Mouse (Mus musculus): Measurements from ENCODE around the gene Triml1. TPM values are rescaled to one million over a fixed set of nuclear protein-coding genes. Genes with fewer than 3 reads are reported as not detected.
A peak's percentile ranks its signal among the peaks of the same experiment; 100 is the strongest.

Triml1 gene
- not detected for total RNA-seq (2021)
- long read RNA-seq, experiment 1: 0 reads
- long read RNA-seq, experiment 2: 0 reads

DNA sequence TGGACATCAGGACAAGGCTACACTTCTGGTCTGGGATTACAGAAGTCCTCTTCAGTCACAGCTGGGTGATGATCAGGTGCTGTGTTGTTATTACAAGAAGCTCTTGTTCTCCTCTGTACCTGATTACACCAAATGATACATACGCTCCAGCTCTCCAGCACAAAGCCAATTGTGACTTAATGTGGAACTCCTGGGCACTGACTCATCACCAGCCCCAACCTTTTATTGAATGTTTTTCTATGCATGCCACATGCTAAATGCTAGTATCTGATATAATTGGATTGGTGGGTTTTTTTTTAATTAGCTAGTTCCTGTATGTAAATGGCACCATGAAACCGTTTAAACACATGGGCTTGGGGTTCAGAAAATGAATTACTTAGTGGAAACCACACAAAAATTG lies at the start of gene Triml1:
TSS of gene Triml1 (minus strand) at position 101 of the 400 bp plus-strand sequence.
- intact Hi-C loops (cut with DNase I): no loop called here
- TF ChIP-seq CTCF (IDR thresholded peaks at IDR 0.05): no peak
- Histone ChIP-seq H3K27ac (no peak within 1 kb of the TSS), H3K4me3 (no peak within 1 kb of the TSS)
- no peak for DNase-seq (ENCODE audit: extremely low spot score in 1 of 2, low spot score in 2 of 2)

DNA sequence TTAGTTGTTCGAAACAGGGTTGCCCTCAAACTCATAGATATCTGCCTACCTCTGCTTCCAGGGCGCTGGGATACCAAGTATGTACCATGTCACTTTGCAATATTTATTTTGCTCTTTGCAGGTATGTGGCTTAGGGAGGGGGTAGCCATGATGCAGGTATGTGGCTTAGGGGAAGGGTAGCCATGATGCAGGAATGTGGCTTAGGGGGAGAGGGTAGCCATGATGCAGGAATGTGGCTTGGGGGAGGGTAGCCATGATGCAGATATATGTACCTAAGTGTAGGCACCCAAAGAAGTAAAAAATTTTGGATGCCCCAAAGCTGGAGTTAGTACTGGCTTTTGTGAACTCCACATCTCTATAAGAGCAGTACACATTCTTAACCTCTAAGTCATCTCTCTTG lies 41.0 kb upstream of the Triml1 start:
- H3K4me3 ChIP-seq: no peak overlapping the region
- intact Hi-C loops (cut with DNase I): no loop called here
- TF ChIP-seq CTCF (IDR thresholded peaks at IDR 0.05): no peak
- no peak for DNase-seq (ENCODE audit: extremely low spot score in 1 of 2, low spot score in 2 of 2)
- H3K27ac ChIP-seq: no peak overlapping the region

DNA sequence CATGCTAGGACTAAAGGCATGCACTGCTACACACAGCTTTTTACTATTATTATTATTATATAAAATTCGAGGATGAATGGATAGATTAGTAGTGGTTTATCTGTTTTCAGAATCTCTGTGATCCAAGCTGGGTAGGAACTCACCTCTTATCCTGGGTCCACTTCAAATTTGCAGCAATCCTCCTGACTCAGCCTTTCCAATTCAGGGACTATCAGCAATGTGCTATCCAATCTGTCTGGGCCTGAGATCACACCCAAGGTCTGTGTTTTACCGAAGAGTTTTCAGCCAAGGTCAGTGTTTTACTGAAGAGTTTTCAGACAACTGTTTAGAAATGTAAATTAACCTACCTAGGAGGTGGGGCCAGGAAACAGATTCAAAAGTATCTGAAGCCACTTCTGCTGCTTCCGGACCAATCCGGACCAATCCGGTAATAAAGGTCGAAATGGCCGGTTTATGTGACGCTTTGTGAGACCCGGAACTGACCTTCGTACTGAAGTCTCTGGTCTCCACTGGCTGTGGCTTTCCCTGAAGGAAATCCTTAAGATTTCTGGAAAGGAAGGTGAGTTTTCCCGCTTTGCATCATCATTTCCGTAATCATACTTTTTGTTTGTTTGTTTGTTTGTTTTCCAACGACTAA lies 38.9 kb upstream of the Triml1 start, which contains the start of gene Triml2:
TSS of gene Triml2 (plus strand) at position 488 of the 637 bp plus-strand sequence.
- H3K4me3 ChIP-seq: no peak within 1 kb of the TSS
- TF ChIP-seq CTCF (IDR thresholded peaks at IDR 0.05): no peak
- no peak for DNase-seq (ENCODE audit: extremely low spot score in 1 of 2, low spot score in 2 of 2)
- no peak within 1 kb of the TSS for H3K27ac ChIP-seq
- intact Hi-C loops (cut with DNase I): no loop called here

DNA sequence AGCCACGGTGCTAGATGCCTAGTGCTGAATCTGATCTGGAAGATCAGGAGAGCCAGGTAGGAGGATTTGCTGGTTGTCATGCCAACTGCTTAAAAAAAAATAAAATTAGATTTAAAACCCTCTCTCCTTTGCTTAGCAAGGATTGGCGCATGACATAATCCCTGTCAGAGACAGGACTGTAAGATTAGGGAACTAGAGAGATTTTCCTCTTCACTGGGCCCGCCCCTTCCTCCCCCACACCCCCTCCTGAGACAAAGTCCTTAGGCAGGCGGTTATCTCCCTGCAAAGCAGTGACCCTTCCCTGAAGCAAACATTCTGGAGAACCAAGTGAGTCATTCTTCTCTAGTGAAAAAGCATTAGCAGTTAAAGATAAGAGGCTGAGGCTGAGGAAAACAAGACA lies 37.9 kb upstream of the Triml1 start:
- TF ChIP-seq CTCF (IDR thresholded peaks at IDR 0.05): no peak
- Histone ChIP-seq H3K4me3 (no peak overlapping the region), H3K27ac (no peak overlapping the region)
- intact Hi-C loops (cut with DNase I): no loop called here
- no peak for DNase-seq (ENCODE audit: extremely low spot score in 1 of 2, low spot score in 2 of 2)

DNA sequence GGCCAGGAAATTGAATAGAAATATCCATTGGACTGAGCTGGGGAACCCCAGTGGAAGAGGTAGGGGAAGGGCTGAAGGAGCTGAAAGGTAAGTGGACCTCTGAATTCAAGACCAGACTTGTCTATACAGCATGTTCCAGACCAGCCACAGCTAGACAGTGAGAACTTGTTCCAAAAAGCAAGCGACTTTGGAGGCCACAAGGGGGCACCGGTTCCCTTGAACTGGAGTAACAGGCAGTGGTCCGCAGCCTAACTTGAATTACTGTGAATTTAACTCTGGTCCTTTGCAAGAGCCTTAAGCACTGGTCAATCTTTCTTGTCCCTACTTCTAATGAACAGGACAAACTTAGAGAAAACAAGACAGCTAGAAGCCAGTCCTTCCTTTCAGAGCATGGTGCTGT lies 37.0 kb upstream of the Triml1 start:
- peak; percentile 30 for TF ChIP-seq CTCF (IDR thresholded peaks at IDR 0.05)
- DNase-seq (ENCODE audit: extremely low spot score in 1 of 2, low spot score in 2 of 2): no peak
- Histone ChIP-seq H3K27ac (no peak overlapping the region), H3K4me3 (no peak overlapping the region)
- intact Hi-C loops (cut with DNase I): no loop called here

DNA sequence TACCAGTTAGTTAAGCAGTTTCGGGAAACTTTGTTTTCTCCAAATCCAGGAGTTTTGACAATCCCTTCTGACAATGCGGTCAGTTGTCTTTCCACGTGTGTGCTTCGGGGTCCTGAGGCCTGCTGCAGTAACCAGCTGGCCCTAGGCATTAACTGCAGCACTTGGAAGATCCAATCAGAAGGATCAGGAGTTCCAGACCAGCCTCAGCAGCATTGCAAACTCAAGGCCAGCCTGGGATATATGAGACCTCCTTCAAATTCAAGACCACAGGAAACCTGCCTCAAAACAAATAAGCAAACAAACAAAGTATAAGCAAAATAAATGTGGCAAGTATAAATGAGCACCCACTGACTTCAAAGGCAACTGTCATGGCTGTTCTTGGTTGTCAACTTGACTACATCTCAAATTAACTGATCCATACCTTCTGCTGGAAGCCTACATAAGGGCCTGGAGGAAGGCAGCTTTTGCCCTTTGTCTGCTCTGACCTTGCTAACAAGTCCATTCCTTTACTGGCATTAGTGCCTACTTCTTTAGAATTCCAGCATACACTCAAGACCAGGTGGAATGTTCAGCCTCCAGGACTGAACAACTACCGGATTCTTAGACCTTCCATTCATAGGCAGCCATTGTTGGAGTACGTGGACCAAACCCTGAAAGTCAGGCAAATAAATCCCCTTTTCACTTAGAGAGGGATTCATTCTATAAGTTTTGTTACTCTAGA lies 35.6 kb upstream of the Triml1 start:
- no peak for TF ChIP-seq CTCF (IDR thresholded peaks at IDR 0.05)
- H3K27ac ChIP-seq: no peak overlapping the region
- H3K4me3 ChIP-seq: no peak overlapping the region
- intact Hi-C loops (cut with DNase I): no loop called here
- DNase-seq (ENCODE audit: extremely low spot score in 1 of 2, low spot score in 2 of 2): no peak

DNA sequence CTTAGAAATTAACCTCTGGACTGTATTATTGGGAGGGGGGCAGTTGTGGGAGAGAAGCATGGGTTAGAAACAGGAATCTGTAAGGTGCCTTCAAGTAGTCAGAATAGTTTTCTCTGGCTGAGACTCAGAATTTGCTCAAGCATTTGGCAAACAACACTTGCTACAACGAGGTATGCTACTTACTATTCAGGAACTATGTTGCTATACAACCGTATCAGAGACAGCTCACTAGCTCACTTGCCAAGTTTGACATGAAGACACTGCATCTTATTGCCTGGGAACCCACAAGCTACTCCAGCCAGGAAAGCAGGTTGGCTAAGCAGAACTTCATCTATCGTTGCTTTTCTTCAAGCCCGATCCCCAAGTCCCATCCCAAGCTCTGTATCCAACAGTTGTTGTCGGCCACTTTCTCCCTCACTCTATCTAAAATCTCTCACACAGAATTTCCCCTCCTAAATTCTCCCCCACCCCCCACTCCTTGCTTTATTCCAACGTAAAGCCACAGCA lies 28.0 kb upstream of the Triml1 start:
- no peak for DNase-seq (ENCODE audit: extremely low spot score in 1 of 2, low spot score in 2 of 2)
- no peak for TF ChIP-seq CTCF (IDR thresholded peaks at IDR 0.05)
- intact Hi-C loops (cut with DNase I): loop anchor here (10.0 kb wide), 1 partner anchor 1345 kb away; no protein-coding TSS in a partner anchor
- Histone ChIP-seq H3K4me3 (no peak overlapping the region), H3K27ac (no peak overlapping the region)

DNA sequence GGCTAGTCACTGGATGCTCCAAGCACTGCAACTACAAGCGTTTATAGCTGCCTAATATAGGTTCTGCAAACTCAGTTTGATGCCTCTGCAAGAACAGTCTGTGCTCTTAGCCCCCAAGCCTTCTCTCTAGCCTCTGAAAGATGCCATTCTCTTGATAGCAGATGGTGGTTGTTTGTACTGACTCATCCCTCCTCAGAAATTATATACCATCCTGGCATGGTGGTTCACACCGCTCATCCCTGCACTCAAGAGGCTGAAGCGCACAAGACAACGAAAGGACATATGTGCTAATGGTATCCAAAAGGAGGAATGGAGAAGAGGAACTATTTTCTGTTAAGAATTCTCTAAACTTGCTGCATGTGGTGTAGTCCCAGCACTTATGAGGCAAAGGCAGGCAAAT lies 26.8 kb upstream of the Triml1 start:
- DNase-seq (ENCODE audit: extremely low spot score in 1 of 2, low spot score in 2 of 2): peak in 1 of 2 experiments; percentile 10
- no peak for TF ChIP-seq CTCF (IDR thresholded peaks at IDR 0.05)
- Histone ChIP-seq H3K4me3 (no peak overlapping the region), H3K27ac (no peak overlapping the region)
- intact Hi-C loops (cut with DNase I): loop anchor here (10.0 kb wide), 1 partner anchor 1343 kb away; no protein-coding TSS in a partner anchor

DNA sequence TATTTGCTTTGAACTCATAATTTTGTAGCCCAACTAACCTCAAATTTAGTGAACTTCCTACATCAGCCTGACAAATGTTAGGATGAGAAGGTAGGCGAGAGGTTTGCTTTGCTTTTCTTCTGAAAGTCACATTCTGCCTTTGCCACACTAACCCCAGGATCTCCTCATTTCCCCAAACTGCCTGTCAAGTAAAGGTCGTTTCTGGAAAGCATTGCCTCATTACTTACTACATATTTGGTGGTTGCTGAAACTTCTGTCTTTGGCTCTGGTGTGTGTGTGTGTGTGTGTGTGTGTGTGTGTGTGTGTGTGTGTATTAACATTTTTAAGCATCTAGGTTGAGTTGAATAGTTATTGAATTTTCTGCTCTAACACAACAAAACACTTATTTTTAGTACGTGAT lies 23.2 kb upstream of the Triml1 start:
- no peak for TF ChIP-seq CTCF (IDR thresholded peaks at IDR 0.05)
- intact Hi-C loops (cut with DNase I): loop anchor here (10.0 kb wide), 1 partner anchor 1340 kb away; no protein-coding TSS in a partner anchor
- Histone ChIP-seq H3K4me3 (no peak overlapping the region), H3K27ac (no peak overlapping the region)
- no peak for DNase-seq (ENCODE audit: extremely low spot score in 1 of 2, low spot score in 2 of 2)

DNA sequence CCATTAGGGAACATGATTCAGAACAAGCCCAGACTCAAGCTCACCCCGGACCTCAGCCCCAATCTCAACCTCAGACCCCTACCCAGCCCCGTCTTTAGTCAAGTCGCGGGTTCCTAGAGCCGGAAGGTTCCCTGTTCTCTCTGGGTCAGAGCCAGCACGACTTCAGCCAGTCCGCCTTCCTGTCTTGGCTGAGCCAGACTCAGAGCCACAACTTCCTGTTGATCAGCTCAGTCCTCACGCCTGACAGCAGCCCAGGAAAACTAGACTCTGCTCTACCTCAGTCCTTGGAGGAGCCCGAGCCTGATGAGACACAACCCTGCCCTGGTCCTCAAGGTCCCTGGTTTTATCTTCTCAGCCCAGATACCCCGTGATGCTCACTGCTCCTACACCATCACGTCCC lies 22.0 kb upstream of the Triml1 start:
- Histone ChIP-seq H3K27ac (no peak overlapping the region), H3K4me3 (no peak overlapping the region)
- intact Hi-C loops (cut with DNase I): loop anchor here (10.0 kb wide), 1 partner anchor 1338 kb away; no protein-coding TSS in a partner anchor
- DNase-seq (ENCODE audit: extremely low spot score in 1 of 2, low spot score in 2 of 2): no peak
- TF ChIP-seq CTCF (IDR thresholded peaks at IDR 0.05): no peak

DNA sequence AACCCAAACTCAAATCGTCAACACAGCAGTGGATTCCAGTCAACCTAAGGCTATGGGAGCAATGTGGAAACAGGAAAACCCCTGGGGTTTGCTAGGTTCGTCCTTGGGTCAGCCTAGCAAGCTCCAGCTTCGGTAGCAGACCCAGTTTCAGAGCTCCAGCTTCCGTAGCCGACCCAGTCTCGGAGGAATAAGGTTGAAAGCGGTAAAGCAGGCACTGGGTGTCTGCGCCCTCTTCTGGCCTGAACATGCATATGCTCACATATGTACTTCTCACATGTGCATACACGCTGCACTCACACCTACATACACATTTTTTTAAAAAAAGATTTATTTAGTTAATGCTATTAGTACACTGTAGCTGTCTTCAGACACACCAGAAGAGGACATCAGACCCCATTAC lies 8.0 kb upstream of the Triml1 start:
- no peak overlapping the region for H3K4me3 ChIP-seq
- no peak for DNase-seq (ENCODE audit: extremely low spot score in 1 of 2, low spot score in 2 of 2)
- no peak; the same call in 1 of the 2 replicates for TF ChIP-seq CTCF (IDR thresholded peaks at IDR 0.05)
- intact Hi-C loops (cut with DNase I): no loop called here
- H3K27ac ChIP-seq: no peak overlapping the region

DNA sequence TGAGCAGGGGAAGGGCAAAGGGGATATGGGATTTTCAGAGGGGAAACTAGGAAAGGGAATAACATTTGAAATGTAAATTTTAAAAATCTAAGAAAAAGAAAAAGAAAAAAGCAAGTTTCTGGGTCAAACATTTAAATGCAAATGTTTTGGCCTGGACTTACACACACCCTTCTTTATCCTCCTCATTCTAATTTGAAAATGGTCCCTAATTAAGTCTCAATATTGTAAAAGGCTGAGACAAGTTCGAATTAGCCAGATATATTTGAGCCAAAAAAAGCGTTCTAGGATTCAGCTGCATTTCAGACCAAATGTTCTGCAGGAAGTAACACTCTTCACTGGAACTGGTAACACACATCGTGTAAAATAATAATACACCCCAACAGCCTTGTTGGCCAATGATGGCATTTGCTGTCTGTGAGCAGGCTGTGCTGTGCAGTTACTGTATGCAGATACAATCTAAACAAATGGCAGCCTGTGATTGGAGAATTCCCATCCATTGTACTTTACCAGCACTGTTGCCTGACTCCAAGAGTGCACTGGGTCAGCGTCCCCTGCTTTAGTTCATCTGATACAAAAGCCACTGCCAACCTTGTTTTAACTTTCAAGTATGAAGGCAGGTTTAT lies 30.0 kb downstream of the Triml1 start:
- no peak for TF ChIP-seq CTCF (IDR thresholded peaks at IDR 0.05)
- no peak overlapping the region for H3K27ac ChIP-seq
- no peak for DNase-seq (ENCODE audit: extremely low spot score in 1 of 2, low spot score in 2 of 2)
- H3K4me3 ChIP-seq: no peak overlapping the region
- intact Hi-C loops (cut with DNase I): no loop called here

Other genes with a start within 250 kb of the Triml1 start
- gene Triml2, start 39.1 kb upstream of the Triml1 start, total RNA-seq (2021): not detected
- gene Zfp42, start 165.5 kb upstream of the Triml1 start, total RNA-seq (2021): not detected

Measured in left cerebral cortex, adult 2 months (tissue).